8 mouse cellular contexts compared by ENCODE assay signal in the genomic region with DNA sequence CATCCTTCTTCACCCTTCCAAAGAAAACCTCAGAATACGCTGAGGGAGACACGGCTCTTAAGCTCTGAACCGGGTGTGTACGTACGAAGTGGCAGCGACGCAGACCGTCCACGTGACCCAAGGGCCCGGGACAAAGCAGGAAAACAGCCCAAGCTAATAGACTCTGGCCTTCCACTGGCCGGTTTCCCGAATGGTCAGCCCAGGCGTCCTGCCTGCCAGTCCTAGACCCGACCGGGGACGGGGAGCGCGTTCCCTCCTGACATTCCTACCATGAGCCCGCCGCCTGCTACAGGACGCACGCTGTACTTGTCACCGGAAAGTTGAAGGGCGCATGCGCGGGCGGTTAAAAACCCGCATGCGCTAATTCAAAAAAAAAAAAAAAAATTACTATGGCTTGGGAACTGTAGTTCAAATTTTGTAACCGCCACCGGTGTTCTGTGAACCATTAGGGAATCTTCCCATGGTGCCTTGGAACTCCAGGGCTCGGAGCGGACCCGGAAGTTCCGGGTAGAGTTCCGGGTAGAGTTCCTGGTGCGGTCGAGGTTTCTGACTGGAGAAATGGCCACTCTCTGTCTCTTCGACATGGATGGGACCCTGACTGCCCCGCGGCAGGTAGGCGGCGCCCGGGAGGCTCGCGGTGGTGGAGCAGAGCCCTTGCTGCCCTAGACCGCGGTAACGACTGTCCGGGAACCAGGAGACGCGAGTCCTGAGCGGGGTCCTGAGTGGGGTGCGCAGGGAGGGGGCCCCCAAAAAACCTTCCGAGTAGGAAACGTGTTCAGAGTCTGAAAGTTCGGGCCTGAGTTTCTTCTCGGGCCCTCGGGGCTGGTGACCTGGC. TPM values are rescaled to one million over a fixed set of nuclear protein-coding genes. Genes with fewer than 3 reads are reported as not detected.
A peak's percentile ranks its signal among the peaks of the same experiment; 100 is the strongest.
DNase-seq lines count a peak whose midpoint lies in the region; ATAC-seq and TF ChIP-seq lines count a peak whose summit lies in the region.

A gene (plus strand): TSS at position 458 of the 835 bp plus-strand sequence.
A gene (minus strand): TSS at position 496 of the 835 bp plus-strand sequence.

- peak; percentile 82 for DNase-seq in Patski (ENCODE audit: low read depth, low spot score)
- DNase-seq in cerebellum, postnatal 14 days = peak; percentile 89
- peak; percentile 79 to 83 for DNase-seq in frontal cortex, postnatal 14 days (ENCODE audit: low spot score in 2 of 2)
- peak; percentile 75 to 78 for DNase-seq in layer of hippocampus, postnatal 25 days (ENCODE audit: extremely low spot score in 1 of 2, low spot score in 1 of 2)
- DNase-seq in lung, postnatal 25 days (ENCODE audit: low spot score) = peak; percentile 88
- peak; percentile 89 for DNase-seq in retina, embryonic 14.5 days (ENCODE audit: low spot score)
- DNase-seq in thymus, postnatal 4 days = peak; percentile 85

- CTCF ChIA-PET in Patski (lab: Charles Lee) = interaction anchor here (1.3 kb wide), 1 partner anchor 225 kb away, joined by 3 read pairs; no protein-coding TSS in a partner anchor

- peak within 1 kb of the TSS; percentile 85 for H3K4me3 ChIP-seq in hindbrain, embryonic 13.5 days

- under 1% methylated on average over 59 of the region's 59 CpGs for WGBS in hindbrain, embryonic 13.5 days

- H3K27me3 ChIP-seq in Patski = no peaks in the 10 kb centered on the region
- no peaks in the 10 kb centered on the region for H3K27me3 ChIP-seq in hindbrain, embryonic 13.5 days

- peak within 1 kb of the TSS; percentile 94 for H3K4me2 ChIP-seq in hindbrain, embryonic 13.5 days

- in situ Hi-C loops in Patski (cut with MboI; ENCODE audit: low pct_unique_long_range_greater_than_20kb) = loop anchor here (5.0 kb wide), 1 partner anchor 40 kb away; no protein-coding TSS in a partner anchor

- H3K9me3 ChIP-seq in hindbrain, embryonic 13.5 days = no peaks in the 10 kb centered on the region

- POLR2A ChIA-PET in Patski (lab: Charles Lee) = interaction anchor here (0.6 to 0.7 kb wide), 2 partner anchors 10 to 51 kb away, joined by 3 to 4 read pairs; no protein-coding TSS in a partner anchor

- TF ChIP-seq CTCF in Patski (IDR thresholded peaks at IDR 0.05) = no peak

- peak; percentile 90 for ATAC-seq in Patski
- ATAC-seq in hindbrain, embryonic 13.5 days (ENCODE audit: low FRiP score) = peak; percentile 94

- H3K4me1 ChIP-seq in hindbrain, embryonic 13.5 days (replicated peaks) = peaks cover 28% of the 10 kb centered on the region

- peak within 1 kb of the TSS; percentile 79 for H3K9ac ChIP-seq in hindbrain, embryonic 13.5 days

- peak within 1 kb of the TSS; percentile 84 for H3K27ac ChIP-seq in hindbrain, embryonic 13.5 days

- H3K36me3 ChIP-seq in hindbrain, embryonic 13.5 days = peaks cover 40% of the 10 kb centered on the region

RNA-seq across cellular contexts. Expression of the first gene that starts in this region (rescaled TPM):
- polyA plus RNA-seq in Patski (2021) = 48.5 TPM
- polyA plus RNA-seq in hindbrain, embryonic 13.5 days (2015; fragmentation: Nextera tagmentation; extraction: Ambion mirVana) = 48.3 and 49.3 TPM in 2 replicates
- total RNA-seq in layer of hippocampus, postnatal 25 days (2021) = 10 to 100 TPM; 27.1 to 35.4 TPM

RNA-seq across cellular contexts. Expression of the second gene that starts in this region (rescaled TPM):
- 12.6 TPM for polyA plus RNA-seq in Patski (2021)
- 22.0 and 22.2 TPM in 2 replicates for polyA plus RNA-seq in hindbrain, embryonic 13.5 days (2015; fragmentation: Nextera tagmentation; extraction: Ambion mirVana)
- 10 to 100 TPM; 11.4 to 11.6 TPM for total RNA-seq in layer of hippocampus, postnatal 25 days (2021)

Comparison
In these comparisons a context has a peak if more than half of its experiments do, and no peak if none do; other contexts are left out.
1. Peak in every context shown above with its lines: DNase-seq, ATAC-seq, H3K4me3 ChIP-seq and H3K27ac ChIP-seq.